Mouse (Mus musculus): ENCODE measurements around the gene Slc24a4.

Slc24a4 gene

GRCm38 (mm10) chr12:102128081-102128790 is at the start of gene Slc24a4:
Gene Slc24a4 (plus strand): TSS chr12:102128733.
- no peak for DNase-seq (ENCODE audit: low spot score in 2 of 2)

GRCm38 (mm10) chr12:102082648-102083425 is 45.7 kb upstream of the Slc24a4 start:
- no peak for DNase-seq (ENCODE audit: low spot score in 2 of 2)

- no peak for DNase-seq (ENCODE audit: low spot score in 2 of 2)
Measured at GRCm38 (mm10) chr12:102090535-102090934, 38.0 kb upstream of the Slc24a4 start.

- no peak for DNase-seq (ENCODE audit: low spot score in 2 of 2)
Measured at GRCm38 (mm10) chr12:102092342-102093094, 36.0 kb upstream of the Slc24a4 start.

GRCm38 (mm10) chr12:102105990-102106389 is 22.5 kb upstream of the Slc24a4 start:
- no peak for DNase-seq (ENCODE audit: low spot score in 2 of 2)

GRCm38 (mm10) chr12:102108851-102109250 is 19.7 kb upstream of the Slc24a4 start:
- no peak for DNase-seq (ENCODE audit: low spot score in 2 of 2)

GRCm38 (mm10) chr12:102112491-102112890 is 16.0 kb upstream of the Slc24a4 start:
- no peak for DNase-seq (ENCODE audit: low spot score in 2 of 2)

- no peak for DNase-seq (ENCODE audit: low spot score in 2 of 2)
Measured at GRCm38 (mm10) chr12:102112901-102113300, 15.6 kb upstream of the Slc24a4 start.

GRCm38 (mm10) chr12:102113391-102113790 is 15.1 kb upstream of the Slc24a4 start:
- DNase-seq (ENCODE audit: low spot score in 2 of 2) = no peak

GRCm38 (mm10) chr12:102116580-102116979 is 12.0 kb upstream of the Slc24a4 start:
- no peak for DNase-seq (ENCODE audit: low spot score in 2 of 2)

GRCm38 (mm10) chr12:102118014-102118413 is 10.5 kb upstream of the Slc24a4 start:
- DNase-seq (ENCODE audit: low spot score in 2 of 2) = no peak

GRCm38 (mm10) chr12:102127601-102128000 is 932 bp upstream of the Slc24a4 start:
- no peak for DNase-seq (ENCODE audit: low spot score in 2 of 2)

GRCm38 (mm10) chr12:102128791-102129507 is 416 bp downstream of the Slc24a4 start:
- DNase-seq (ENCODE audit: low spot score in 2 of 2) = peak in 1 of 2 experiments; percentile 17

GRCm38 (mm10) chr12:102129508-102130030 is 1.0 kb downstream of the Slc24a4 start:
- no peak for DNase-seq (ENCODE audit: low spot score in 2 of 2)

- DNase-seq (ENCODE audit: low spot score in 2 of 2) = no peak
Measured at GRCm38 (mm10) chr12:102139710-102140109, 11.2 kb downstream of the Slc24a4 start.

- DNase-seq (ENCODE audit: low spot score in 2 of 2) = no peak
Measured at GRCm38 (mm10) chr12:102141330-102141729, 12.8 kb downstream of the Slc24a4 start.

- DNase-seq (ENCODE audit: low spot score in 2 of 2) = no peak
Measured at GRCm38 (mm10) chr12:102147678-102148077, 19.1 kb downstream of the Slc24a4 start.

GRCm38 (mm10) chr12:102148746-102149145 is 20.2 kb downstream of the Slc24a4 start:
- peak in 1 of 2 experiments; percentile 53 for DNase-seq (ENCODE audit: low spot score in 2 of 2)

GRCm38 (mm10) chr12:102151185-102151584 is 22.7 kb downstream of the Slc24a4 start:
- DNase-seq (ENCODE audit: low spot score in 2 of 2) = no peak

- DNase-seq (ENCODE audit: low spot score in 2 of 2) = no peak
Measured at GRCm38 (mm10) chr12:102153796-102154195, 25.3 kb downstream of the Slc24a4 start.

GRCm38 (mm10) chr12:102154815-102155214 is 26.3 kb downstream of the Slc24a4 start:
- DNase-seq (ENCODE audit: low spot score in 2 of 2) = no peak

Measured in spleen, postnatal 10 days (tissue).